23 mouse cellular contexts compared by ENCODE assay signal in genomic region chr7:98562186-98562585, GRCm38 (mm10).
"Had no signal": no experiment of that assay in that cellular context is flagged by ENCODE, and none has a peak within 500 bp of the region (broad histone marks: within the 10 kb centered on the region; RNA-seq: fewer than 3 reads in every experiment).

No protein-coding gene starts in this region.

- H3K27me3 ChIP-seq: kidney, embryonic 15.5 days; limb, embryonic 12.5 days; limb, embryonic 15.5 days; midbrain, embryonic 12.5 days; midbrain, embryonic 15.5 days; neural tube, embryonic 12.5 days; neural tube, embryonic 15.5 days; stomach, embryonic 15.5 days had no signal

- H3K9me3 ChIP-seq: kidney, embryonic 15.5 days; limb, embryonic 12.5 days; limb, embryonic 15.5 days; midbrain, embryonic 12.5 days; midbrain, embryonic 15.5 days; neural tube, embryonic 12.5 days; neural tube, embryonic 15.5 days; stomach, embryonic 15.5 days had no signal

- H3K4me1 ChIP-seq: midbrain, embryonic 12.5 days; midbrain, embryonic 15.5 days; stomach, embryonic 15.5 days had no signal

- H3K4me2 ChIP-seq: kidney, embryonic 15.5 days; limb, embryonic 12.5 days; limb, embryonic 15.5 days; liver, embryonic 11.5 days; lung, embryonic 14.5 days; midbrain, embryonic 12.5 days; midbrain, embryonic 15.5 days; neural tube, embryonic 12.5 days; neural tube, embryonic 15.5 days; stomach, embryonic 15.5 days had no signal

- DNase-seq: kidney, adult 2 months; kidney, postnatal 10 days; kidney, postnatal 36 days; layer of hippocampus, postnatal 36 days; left cerebral cortex, postnatal 4 days; liver, postnatal 0 days; lung, embryonic 14.5 days; right cerebral cortex, adult 18-20 months; right cerebral cortex, postnatal 14 days; right cerebral cortex, postnatal 4 days had no signal

- H3K27ac ChIP-seq: kidney, embryonic 15.5 days; left cerebral cortex, adult 2 months; limb, embryonic 12.5 days; limb, embryonic 15.5 days; liver, embryonic 14.5 days; macrophage; midbrain, embryonic 12.5 days; midbrain, embryonic 15.5 days; neural tube, embryonic 12.5 days; neural tube, embryonic 15.5 days; stomach, embryonic 15.5 days had no signal

- H3K9ac ChIP-seq: kidney, embryonic 15.5 days; limb, embryonic 12.5 days; limb, embryonic 15.5 days; liver, embryonic 14.5 days; liver, postnatal 0 days; lung, embryonic 14.5 days; midbrain, embryonic 12.5 days; midbrain, embryonic 15.5 days; neural tube, embryonic 12.5 days; neural tube, embryonic 15.5 days; stomach, embryonic 15.5 days had no signal

- H3K36me3 ChIP-seq: kidney, embryonic 15.5 days; limb, embryonic 12.5 days; limb, embryonic 15.5 days; midbrain, embryonic 12.5 days; midbrain, embryonic 15.5 days; neural tube, embryonic 12.5 days; neural tube, embryonic 15.5 days; stomach, embryonic 15.5 days had no signal

- H3K4me3 ChIP-seq: kidney, embryonic 15.5 days; left cerebral cortex, adult 2 months; limb, embryonic 12.5 days; limb, embryonic 15.5 days; midbrain, embryonic 12.5 days; midbrain, embryonic 15.5 days; neural tube, embryonic 12.5 days; neural tube, embryonic 15.5 days; stomach, embryonic 15.5 days had no signal

- ATAC-seq: lung, postnatal 0 days; midbrain, embryonic 15.5 days had no signal
